Comparison of ENCODE assay signal across 22 mouse cellular contexts in genomic region chr11:64998439-64998838, GRCm38 (mm10). TPM values are rescaled to one million over a fixed set of nuclear protein-coding genes. Genes with fewer than 3 reads are reported as not detected.
DNase-seq lines count a peak whose midpoint lies in the region; ATAC-seq lines count a peak whose summit lies in the region.
"Had no signal": no experiment of that assay in that cellular context is flagged by ENCODE, and none has a peak within 500 bp of the region (broad histone marks: within the 10 kb centered on the region; RNA-seq: fewer than 3 reads in every experiment).

No protein-coding gene starts in this region.

- H3K4me1 ChIP-seq in kidney, embryonic 15.5 days: no peaks in the 10 kb centered on the region
- H3K4me1 ChIP-seq: midbrain, embryonic 13.5 days; neural tube, embryonic 13.5 days; stomach, embryonic 15.5 days had no signal

- H3K4me2 ChIP-seq in kidney, embryonic 15.5 days: no peak overlapping the region
- H3K4me2 ChIP-seq: liver, embryonic 11.5 days; midbrain, embryonic 13.5 days; neural tube, embryonic 13.5 days; stomach, embryonic 15.5 days had no signal

- H3K9ac ChIP-seq in kidney, embryonic 15.5 days: no peak overlapping the region
- H3K9ac ChIP-seq: midbrain, embryonic 13.5 days; neural tube, embryonic 13.5 days; stomach, embryonic 15.5 days had no signal

- intact Hi-C loops in gastrocnemius, postnatal 36 days (cut with DNase I): no loop called here

- peak; percentile 44 for DNase-seq in gastrocnemius, postnatal 10 days
- DNase-seq in gastrocnemius, postnatal 36 days: no peak
- peak; percentile 74 to 78 for DNase-seq in kidney, adult 8-10 months
- DNase-seq in kidney, postnatal 10 days: peak; percentile 49
- no peak for DNase-seq in right cerebral cortex, postnatal 36 days (ENCODE audit: low spot score in 2 of 2)
- DNase-seq in cerebellum, adult 8-10 months: no peak
- DNase-seq in layer of hippocampus, adult 9-10 months (ENCODE audit: low spot score): no peak
- DNase-seq: adrenal gland, postnatal 14 days; cerebellum, adult 11 months; layer of hippocampus, adult 9-11 months; lung, adult 18-20 months; lung, postnatal 14 days; thymus, adult 2 months had no signal

- H3K27ac ChIP-seq in kidney, embryonic 15.5 days: no peak overlapping the region
- H3K27ac ChIP-seq: midbrain, embryonic 13.5 days; neural tube, embryonic 13.5 days; stomach, embryonic 15.5 days had no signal

- H3K4me3 ChIP-seq in kidney, embryonic 15.5 days (replicated peaks): no peak overlapping the region
- H3K4me3 ChIP-seq: midbrain, embryonic 13.5 days; neural tube, embryonic 13.5 days; stomach, embryonic 15.5 days had no signal

- no peaks in the 10 kb centered on the region for H3K9me3 ChIP-seq in kidney, embryonic 15.5 days (replicated peaks)
- H3K9me3 ChIP-seq: midbrain, embryonic 13.5 days; neural tube, embryonic 13.5 days; stomach, embryonic 15.5 days had no signal

- 92% methylated on average over 3 of the region's 3 CpGs for WGBS in kidney, embryonic 15.5 days

- ATAC-seq in kidney, embryonic 15.5 days (replicated peaks; ENCODE audit: low FRiP score): no peak
- ATAC-seq: forebrain, embryonic 16.5 days; hindbrain, embryonic 16.5 days; intestine, postnatal 0 days; midbrain, embryonic 13.5 days had no signal

- H3K27me3 ChIP-seq in kidney, embryonic 15.5 days: no peaks in the 10 kb centered on the region
- H3K27me3 ChIP-seq: CH12.LX; midbrain, embryonic 13.5 days; neural tube, embryonic 13.5 days; stomach, embryonic 15.5 days had no signal

- peaks cover 92% of the 10 kb centered on the region for H3K36me3 ChIP-seq in kidney, embryonic 15.5 days

RNA-seq across cellular contexts. Expression of gene Elac2, which starts 19.6 kb away (rescaled TPM):
- 10 to 100 TPM; 19.6 to 21.4 TPM for total RNA-seq in gastrocnemius, postnatal 10 days (2021)
- total RNA-seq in gastrocnemius, postnatal 36 days (2021): 10 to 100 TPM; 17.8 to 19.1 TPM
- polyA plus RNA-seq in kidney, embryonic 15.5 days (2015; fragmentation: Nextera tagmentation; extraction: Ambion mirVana): 30.7 TPM in 2 replicates

Comparison
In these comparisons a context has a peak if more than half of its experiments do, and no peak if none do; other contexts are left out.
1. DNase-seq: peak in gastrocnemius, postnatal 10 days (single experiment), kidney, adult 8-10 months (2 of 2) and kidney, postnatal 10 days (single experiment); none in gastrocnemius, postnatal 36 days (0 of 2), right cerebral cortex, postnatal 36 days (0 of 2), cerebellum, adult 8-10 months (single experiment) and layer of hippocampus, adult 9-10 months (single experiment).